Mouse (Mus musculus): ENCODE data around the gene Entpd3. TPM values are rescaled to one million over a fixed set of nuclear protein-coding genes. Genes with fewer than 3 reads are reported as not detected.
A peak's percentile ranks its signal among the peaks of the same experiment; 100 is the strongest.

The Entpd3 gene
- polyA plus RNA-seq, 1 experiment, result 0.06 TPM

- H3K36me3 ChIP-seq (ENCODE audit: control insufficient read depth, insufficient read depth, low read length), result no peaks in the 10 kb centered on the region
- no peak for TF ChIP-seq CTCF (IDR thresholded peaks at IDR 0.05; ENCODE audit: control insufficient read depth, insufficient read depth, insufficient replicate concordance, low read depth, low read length)
- TF ChIP-seq POLR2A (IDR thresholded peaks at IDR 0.05; ENCODE audit: control insufficient read depth, low read depth, low read length), result no peak
- H3K4me1 ChIP-seq (ENCODE audit: control insufficient read depth, insufficient read depth, low read length), result peaks cover 21% of the 10 kb centered on the region
- H3K27me3 ChIP-seq (ENCODE audit: control insufficient read depth, insufficient read depth, low read length), result no peaks in the 10 kb centered on the region
- H3K4me3 ChIP-seq (ENCODE audit: control insufficient read depth, low read depth, low read length), result no peak overlapping the region
- H3K27ac ChIP-seq (ENCODE audit: control insufficient read depth, insufficient read depth, low read depth, low read length), result no peak overlapping the region
Measured at GRCm38 (mm10) chr9:120579808-120580207, 40.2 kb downstream of the Entpd3 start.

GRCm38 (mm10) chr9:120581941-120582618, 42.5 kb downstream of the Entpd3 start:
- H3K36me3 ChIP-seq (ENCODE audit: control insufficient read depth, insufficient read depth, low read length), result no peaks in the 10 kb centered on the region
- H3K4me1 ChIP-seq (ENCODE audit: control insufficient read depth, insufficient read depth, low read length), result peaks cover 21% of the 10 kb centered on the region
- TF ChIP-seq CTCF (IDR thresholded peaks at IDR 0.05; ENCODE audit: control insufficient read depth, insufficient read depth, insufficient replicate concordance, low read depth, low read length) (no peak), POLR2A (IDR thresholded peaks at IDR 0.05; ENCODE audit: control insufficient read depth, low read depth, low read length) (no peak; the same call in 1 of the 2 replicates)
- peak overlapping the region; percentile 66 for H3K4me3 ChIP-seq (ENCODE audit: control insufficient read depth, low read depth, low read length)
- H3K27me3 ChIP-seq (ENCODE audit: control insufficient read depth, insufficient read depth, low read length), result no peaks in the 10 kb centered on the region
- H3K27ac ChIP-seq (ENCODE audit: control insufficient read depth, insufficient read depth, low read depth, low read length), result peak overlapping the region; percentile 82

GRCm38 (mm10) chr9:120582619-120583308, 43.1 kb downstream of the Entpd3 start:
- H3K36me3 ChIP-seq (ENCODE audit: control insufficient read depth, insufficient read depth, low read length), result no peaks in the 10 kb centered on the region
- peak overlapping the region; percentile 82 for H3K27ac ChIP-seq (ENCODE audit: control insufficient read depth, insufficient read depth, low read depth, low read length)
- peak overlapping the region; percentile 66 for H3K4me3 ChIP-seq (ENCODE audit: control insufficient read depth, low read depth, low read length)
- H3K27me3 ChIP-seq (ENCODE audit: control insufficient read depth, insufficient read depth, low read length), result no peaks in the 10 kb centered on the region
- TF ChIP-seq CTCF (IDR thresholded peaks at IDR 0.05; ENCODE audit: control insufficient read depth, insufficient read depth, insufficient replicate concordance, low read depth, low read length), result peak; percentile 57; the same call in 1 of the 2 replicates
- TF ChIP-seq POLR2A (IDR thresholded peaks at IDR 0.05; ENCODE audit: control insufficient read depth, low read depth, low read length), result 0 out of 2 replicates have a peak, but pooled peaks have one; percentile 40
- H3K4me1 ChIP-seq (ENCODE audit: control insufficient read depth, insufficient read depth, low read length), result peaks cover 16% of the 10 kb centered on the region

GRCm38 (mm10) chr9:120583314-120583713, 43.7 kb downstream of the Entpd3 start:
- H3K27ac ChIP-seq (ENCODE audit: control insufficient read depth, insufficient read depth, low read depth, low read length), result no peak overlapping the region
- TF ChIP-seq CTCF (IDR thresholded peaks at IDR 0.05; ENCODE audit: control insufficient read depth, insufficient read depth, insufficient replicate concordance, low read depth, low read length) (no peak), POLR2A (IDR thresholded peaks at IDR 0.05; ENCODE audit: control insufficient read depth, low read depth, low read length) (no peak)
- peaks cover 12% of the 10 kb centered on the region for H3K4me1 ChIP-seq (ENCODE audit: control insufficient read depth, insufficient read depth, low read length)
- H3K27me3 ChIP-seq (ENCODE audit: control insufficient read depth, insufficient read depth, low read length), result no peaks in the 10 kb centered on the region
- H3K4me3 ChIP-seq (ENCODE audit: control insufficient read depth, low read depth, low read length), result no peak overlapping the region
- no peaks in the 10 kb centered on the region for H3K36me3 ChIP-seq (ENCODE audit: control insufficient read depth, insufficient read depth, low read length)

GRCm38 (mm10) chr9:120586546-120586945, 46.9 kb downstream of the Entpd3 start:
- H3K4me3 ChIP-seq (ENCODE audit: control insufficient read depth, low read depth, low read length), result no peak overlapping the region
- peaks cover 7% of the 10 kb centered on the region for H3K4me1 ChIP-seq (ENCODE audit: control insufficient read depth, insufficient read depth, low read length)
- no peaks in the 10 kb centered on the region for H3K27me3 ChIP-seq (ENCODE audit: control insufficient read depth, insufficient read depth, low read length)
- no peaks in the 10 kb centered on the region for H3K36me3 ChIP-seq (ENCODE audit: control insufficient read depth, insufficient read depth, low read length)
- no peak overlapping the region for H3K27ac ChIP-seq (ENCODE audit: control insufficient read depth, insufficient read depth, low read depth, low read length)
- TF ChIP-seq CTCF (IDR thresholded peaks at IDR 0.05; ENCODE audit: control insufficient read depth, insufficient read depth, insufficient replicate concordance, low read depth, low read length) (peak; percentile 63; the same call in 1 of the 2 replicates), POLR2A (IDR thresholded peaks at IDR 0.05; ENCODE audit: control insufficient read depth, low read depth, low read length) (no peak)

- no peaks in the 10 kb centered on the region for H3K36me3 ChIP-seq (ENCODE audit: control insufficient read depth, insufficient read depth, low read length)
- H3K27ac ChIP-seq (ENCODE audit: control insufficient read depth, insufficient read depth, low read depth, low read length), result no peak overlapping the region
- no peaks in the 10 kb centered on the region; the same call in 1 of the 2 replicates for H3K4me1 ChIP-seq (ENCODE audit: control insufficient read depth, insufficient read depth, low read length)
- TF ChIP-seq CTCF (IDR thresholded peaks at IDR 0.05; ENCODE audit: control insufficient read depth, insufficient read depth, insufficient replicate concordance, low read depth, low read length), result peak; percentile 77
- no peak for TF ChIP-seq POLR2A (IDR thresholded peaks at IDR 0.05; ENCODE audit: control insufficient read depth, low read depth, low read length)
- no peaks in the 10 kb centered on the region for H3K27me3 ChIP-seq (ENCODE audit: control insufficient read depth, insufficient read depth, low read length)
- H3K4me3 ChIP-seq (ENCODE audit: control insufficient read depth, low read depth, low read length), result no peak overlapping the region
Measured at GRCm38 (mm10) chr9:120591490-120591889, 51.9 kb downstream of the Entpd3 start.

GRCm38 (mm10) chr9:120593383-120594101, 53.9 kb downstream of the Entpd3 start:
- no peak overlapping the region for H3K4me3 ChIP-seq (ENCODE audit: control insufficient read depth, low read depth, low read length)
- no peaks in the 10 kb centered on the region; the same call in 1 of the 2 replicates for H3K4me1 ChIP-seq (ENCODE audit: control insufficient read depth, insufficient read depth, low read length)
- no peaks in the 10 kb centered on the region for H3K27me3 ChIP-seq (ENCODE audit: control insufficient read depth, insufficient read depth, low read length)
- H3K27ac ChIP-seq (ENCODE audit: control insufficient read depth, insufficient read depth, low read depth, low read length), result no peak overlapping the region; the same call in 1 of the 2 replicates
- no peaks in the 10 kb centered on the region for H3K36me3 ChIP-seq (ENCODE audit: control insufficient read depth, insufficient read depth, low read length)
- TF ChIP-seq CTCF (IDR thresholded peaks at IDR 0.05; ENCODE audit: control insufficient read depth, insufficient read depth, insufficient replicate concordance, low read depth, low read length) (no peak), POLR2A (IDR thresholded peaks at IDR 0.05; ENCODE audit: control insufficient read depth, low read depth, low read length) (no peak)
